Mouse (Mus musculus) olfactory bulb, adult 2 months (tissue): Measurements from ENCODE around the gene Foxc2.

Source experiments
- CTCF ChIP-seq: fragments of 200-500 bp; IDR thresholded peaks from 2 replicates; pipeline ENCODE4 v1.5.1; 2012; ENCODE audit warnings: low read depth, mild to moderate bottlenecking, low read length, moderate library complexity; ENCODE audit not compliant: insufficient read depth
- POLR2A ChIP-seq: fragments of 200-500 bp; IDR thresholded peaks from 2 replicates; pipeline ENCODE4 v1.6.1; 2012; ENCODE audit warnings: mild to moderate bottlenecking, low read depth, low read length, moderate library complexity; ENCODE audit not compliant: insufficient read depth

DNA sequence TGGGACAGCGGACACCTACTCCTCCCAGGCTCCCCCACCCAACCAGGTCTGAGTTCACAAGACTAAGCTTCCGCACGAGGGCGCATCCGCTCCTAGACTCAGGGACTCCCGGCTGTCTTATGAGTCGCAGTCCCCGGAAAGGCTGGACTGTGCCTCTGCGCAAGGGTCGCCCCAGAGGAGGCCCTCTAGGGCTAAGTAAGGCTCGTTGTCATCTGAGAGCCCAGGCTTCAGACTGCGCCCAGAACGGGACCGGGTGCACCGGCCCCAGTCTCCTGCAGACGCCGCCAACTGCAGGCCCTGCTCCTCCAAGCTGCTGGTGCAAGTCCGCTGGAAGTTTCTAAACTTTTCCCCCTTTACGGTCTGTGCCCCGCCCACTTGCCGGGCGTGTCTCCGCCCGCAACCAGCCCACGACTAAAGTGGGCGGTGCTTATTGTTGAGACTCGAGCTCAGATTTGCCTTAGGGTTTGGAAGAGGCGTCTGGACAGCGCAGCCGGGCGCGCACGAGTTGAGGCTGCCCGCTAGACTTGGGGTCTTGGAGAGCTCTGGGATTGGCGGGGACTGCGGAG, 9.4 kb downstream of the Foxc2 start:
- no peak for TF ChIP-seq CTCF
- no peak for TF ChIP-seq POLR2A
